ENCODE assay signal across 25 mouse cellular contexts in genomic region chr14:11819326-11819725, GRCm38 (mm10).
DNase-seq lines count a peak whose midpoint lies in the region; ATAC-seq and TF ChIP-seq lines count a peak whose summit lies in the region.
"Had no signal": no experiment of that assay in that cellular context is flagged by ENCODE, and none has a peak within 500 bp of the region (broad histone marks: within the 10 kb centered on the region; RNA-seq: fewer than 3 reads in every experiment).

No protein-coding gene starts in this region.

- no peaks in the 10 kb centered on the region for H3K36me3 ChIP-seq in intestine, postnatal 0 days (ENCODE audit: control insufficient read depth, insufficient read depth)
- no peaks in the 10 kb centered on the region for H3K36me3 ChIP-seq in intestine, embryonic 15.5 days
- H3K36me3 ChIP-seq in lung, embryonic 14.5 days (ENCODE audit: insufficient read depth): no peaks in the 10 kb centered on the region
- H3K36me3 ChIP-seq: hindbrain, embryonic 15.5 days; kidney, embryonic 15.5 days; limb, embryonic 10.5 days; liver, embryonic 12.5 days; midbrain, embryonic 12.5 days; stomach, embryonic 15.5 days had no signal

- H3K27ac ChIP-seq in intestine, postnatal 0 days (ENCODE audit: low read depth, low read length): no peak overlapping the region
- no peak overlapping the region for H3K27ac ChIP-seq in intestine, embryonic 15.5 days
- no peak overlapping the region for H3K27ac ChIP-seq in lung, embryonic 14.5 days (ENCODE audit: low read depth)
- H3K27ac ChIP-seq: hindbrain, embryonic 15.5 days; limb, embryonic 10.5 days; liver, embryonic 12.5 days; midbrain, embryonic 12.5 days; stomach, embryonic 15.5 days had no signal

- no peak overlapping the region for H3K4me3 ChIP-seq in intestine, postnatal 0 days (ENCODE audit: low read depth, low read length)
- H3K4me3 ChIP-seq in intestine, embryonic 15.5 days (replicated peaks): no peak overlapping the region
- H3K4me3 ChIP-seq in lung, embryonic 14.5 days (ENCODE audit: low read depth, low read length): no peak overlapping the region
- H3K4me3 ChIP-seq: hindbrain, embryonic 15.5 days; kidney, embryonic 15.5 days; limb, embryonic 10.5 days; liver, embryonic 12.5 days; midbrain, embryonic 12.5 days; stomach, embryonic 15.5 days had no signal

- no peak overlapping the region for H3K9ac ChIP-seq in intestine, postnatal 0 days (ENCODE audit: low read depth, low read length)
- no peak overlapping the region for H3K9ac ChIP-seq in intestine, embryonic 15.5 days
- H3K9ac ChIP-seq in lung, embryonic 14.5 days: no peak overlapping the region
- H3K9ac ChIP-seq: hindbrain, embryonic 15.5 days; kidney, embryonic 15.5 days; liver, embryonic 12.5 days; midbrain, embryonic 12.5 days; stomach, embryonic 15.5 days had no signal

- in situ Hi-C loops in Patski (cut with MboI; ENCODE audit: low pct_unique_long_range_greater_than_20kb): loop anchor here (5.0 kb wide), 1 partner anchor 257 kb away; no protein-coding TSS in a partner anchor

- TF ChIP-seq CTCF in intestine, postnatal 0 days (IDR thresholded peaks at IDR 0.05; ENCODE audit: low read depth): peak; percentile 48; the same call in 1 of the 2 replicates
- peak; percentile 39; the same call in 1 of the 2 replicates for TF ChIP-seq CTCF in lung, embryonic 14.5 days (IDR thresholded peaks at IDR 0.05; ENCODE audit: low read depth)
- TF ChIP-seq CTCF in Patski (IDR thresholded peaks at IDR 0.05): peak; percentile 31

- H3K4me2 ChIP-seq in intestine, postnatal 0 days (replicated peaks; ENCODE audit: low read depth): no peak overlapping the region
- H3K4me2 ChIP-seq in intestine, embryonic 15.5 days (replicated peaks): no peak overlapping the region
- H3K4me2 ChIP-seq in lung, embryonic 14.5 days: no peak overlapping the region
- H3K4me2 ChIP-seq: hindbrain, embryonic 15.5 days; kidney, embryonic 15.5 days; liver, embryonic 12.5 days; midbrain, embryonic 12.5 days; stomach, embryonic 15.5 days had no signal

- H3K4me1 ChIP-seq in intestine, postnatal 0 days (replicated peaks; ENCODE audit: control insufficient read depth, insufficient read depth, low read length): no peaks in the 10 kb centered on the region
- no peaks in the 10 kb centered on the region for H3K4me1 ChIP-seq in intestine, embryonic 15.5 days (replicated peaks)
- no peaks in the 10 kb centered on the region for H3K4me1 ChIP-seq in lung, embryonic 14.5 days (ENCODE audit: insufficient read depth)
- H3K4me1 ChIP-seq: liver, embryonic 12.5 days; stomach, embryonic 15.5 days had no signal

- no peaks in the 10 kb centered on the region for H3K27me3 ChIP-seq in intestine, postnatal 0 days (replicated peaks; ENCODE audit: control insufficient read depth, insufficient read depth, low read length)
- no peaks in the 10 kb centered on the region for H3K27me3 ChIP-seq in intestine, embryonic 15.5 days (replicated peaks)
- no peaks in the 10 kb centered on the region for H3K27me3 ChIP-seq in lung, embryonic 14.5 days (ENCODE audit: insufficient read depth, low read length)
- no peaks in the 10 kb centered on the region for H3K27me3 ChIP-seq in Patski
- H3K27me3 ChIP-seq: hindbrain, embryonic 15.5 days; kidney, embryonic 15.5 days; liver, embryonic 12.5 days; midbrain, embryonic 12.5 days; stomach, embryonic 15.5 days had no signal

- peak; percentile 24 to 31 for DNase-seq in cerebellum, postnatal 10 days
- DNase-seq in cerebellum, adult 11-12 months: no peak
- DNase-seq in lung, embryonic 14.5 days: no peak
- DNase-seq in lung, adult 18-20 months: no peak
- DNase-seq in Patski (ENCODE audit: low read depth, low spot score): no peak
- no peak for DNase-seq in embryo, embryonic 9.5 days (ENCODE audit: extremely low spot score)
- DNase-seq: adrenal gland, postnatal 36 days; cerebellum, adult 11 months; cerebellum, postnatal 36 days; embryo, embryonic 11 days; gastrocnemius, postnatal 10 days; heart, postnatal 4 days; kidney, postnatal 4 days; thymus, adult 18-20 months; thymus, postnatal 36 days had no signal

- ATAC-seq in intestine, postnatal 0 days: no peak
- no peak for ATAC-seq in intestine, embryonic 15.5 days
- ATAC-seq in lung, embryonic 14.5 days (ENCODE audit: insufficient read depth): no peak
- ATAC-seq in Patski: no peak
- ATAC-seq: forebrain, embryonic 14.5 days; intestine, embryonic 16.5 days; liver, embryonic 12.5 days had no signal

- POLR2A ChIA-PET in Patski (lab: Charles Lee): no interaction called here

- CTCF ChIA-PET in Patski (lab: Charles Lee): no interaction called here

- no peaks in the 10 kb centered on the region for H3K9me3 ChIP-seq in intestine, postnatal 0 days (ENCODE audit: control insufficient read depth)
- H3K9me3 ChIP-seq in intestine, embryonic 15.5 days: no peaks in the 10 kb centered on the region
- H3K9me3 ChIP-seq in lung, embryonic 14.5 days (ENCODE audit: low read depth, low read length): no peaks in the 10 kb centered on the region
- H3K9me3 ChIP-seq: hindbrain, embryonic 15.5 days; kidney, embryonic 15.5 days; limb, embryonic 10.5 days; liver, embryonic 12.5 days; midbrain, embryonic 12.5 days; stomach, embryonic 15.5 days had no signal

- 82% methylated on average over 2 of the region's 2 CpGs for WGBS in intestine, postnatal 0 days
- 78% methylated on average over 2 of the region's 2 CpGs for WGBS in intestine, embryonic 15.5 days
- WGBS in lung, embryonic 14.5 days: 85% methylated on average over 2 of the region's 2 CpGs

Comparison
In these comparisons a context has a peak if more than half of its experiments do, and no peak if none do; other contexts are left out.
1. DNase-seq: peak in cerebellum, postnatal 10 days (2 of 2); none in cerebellum, adult 11-12 months (single experiment), lung, embryonic 14.5 days (single experiment), lung, adult 18-20 months (0 of 2), Patski (single experiment) and embryo, embryonic 9.5 days (single experiment).
2. Peak in every context shown above with its lines, with median percentiles within 50 percentile points of each other: CTCF ChIP-seq.